Mouse (Mus musculus) lung, embryonic 14.5 days (tissue): ENCODE results near the gene Csta1. TPM values are rescaled to one million over a fixed set of nuclear protein-coding genes. Genes with fewer than 3 reads are reported as not detected.
"Not testable (repeated sequence)": the region's sequence is repeated elsewhere in the genome, so short reads cannot be mapped to it uniquely, and the experiment has no call there.

Experiments used
- ATAC-seq: fragments of 200-750 bp; cut with Nextera tagmentation; 2 replicates; pipeline ENCODE4 v1.8.0; 2017; ENCODE audit warnings: mild to moderate bottlenecking, moderate TSS enrichment, moderate library complexity; ENCODE audit not compliant: insufficient read depth
- DNase-seq: peaks from one replicate; pipeline ENCODE4 v3.0.0-alpha.2; 2015
- H3K27ac ChIP-seq: fragments of 300-500 bp; sonication (generic); 2 replicates; pipeline ENCODE4 v1.5.1; 2014; ENCODE audit warnings: low read depth, mild to moderate bottlenecking, moderate library complexity
- H3K27me3 ChIP-seq: fragments of 300-500 bp; sonication (generic); 2 replicates; pipeline ENCODE4 v1.6.1; 2014; ENCODE audit warnings: low read length, control low read depth; ENCODE audit not compliant: insufficient read depth
- H3K36me3 ChIP-seq: fragments of 300-500 bp; sonication (generic); 2 replicates; pipeline ENCODE4 v1.6.1; 2014; ENCODE audit warnings: control low read depth; ENCODE audit not compliant: insufficient read depth
- H3K4me1 ChIP-seq: fragments of 300-500 bp; sonication (generic); 2 replicates; pipeline ENCODE4 v1.6.1; 2014; ENCODE audit warnings: antibody characterized with exemption, control low read depth; ENCODE audit not compliant: insufficient read depth
- H3K4me2 ChIP-seq: fragments of 300-500 bp; sonication (generic); 2 replicates; pipeline ENCODE4 v1.6.1; 2014; ENCODE audit warnings: mild to moderate bottlenecking
- H3K4me3 ChIP-seq: fragments of 300-500 bp; sonication (generic); 2 replicates; pipeline ENCODE4 v1.5.1; 2014; ENCODE audit warnings: low read depth, low read length
- H3K9ac ChIP-seq: fragments of 300-500 bp; sonication (generic); 2 replicates; pipeline ENCODE4 v1.6.1; 2014
- H3K9me3 ChIP-seq: fragments of 300-500 bp; sonication (generic); 2 replicates; pipeline ENCODE4 v1.6.1; 2016; ENCODE audit warnings: low read depth, low read length, control low read depth
- CTCF ChIP-seq: IDR thresholded peaks from 2 replicates; pipeline ENCODE4 v1.5.1; 2016; ENCODE audit warnings: antibody characterized with exemption, low read depth
- WGBS: fragments of 180-500 bp; shearing (Covaris S2); extraction: QIAGEN DNeasy Blood & Tissue Kit; methylation state at CpG from one replicate; pipeline ENCODE4 v1.1.7; 2014; 5-methylcytosine and 5-hydroxymethylcytosine counted together
- polyA plus RNA-seq: library from polyadenylated mRNA; unstranded; fragments of >200 nt; fragmentation: Nextera tagmentation; extraction: Ambion mirVana; gene quantifications from 2 replicates; pipeline ENCODE4 v1.2.1, GENCODE M21; 2014

The Csta1 gene
- not detected in 2 replicates for polyA plus RNA-seq

GRCm38 (mm10) chr16:36131141-36131540 is at the start of gene Csta1:
Gene Csta1, minus strand, starts transcription at chr16:36131241.
- no peaks in the 10 kb centered on the region for H3K9me3 ChIP-seq
- DNase-seq (no peak), ATAC-seq (no peak)
- H3K36me3 ChIP-seq = no peaks in the 10 kb centered on the region
- no peak within 1 kb of the TSS for H3K4me3 ChIP-seq
- no peak within 1 kb of the TSS for H3K4me2 ChIP-seq
- no peak for TF ChIP-seq CTCF
- 63% methylated on average over 1 of the region's 1 CpGs for WGBS
- no peaks in the 10 kb centered on the region for H3K4me1 ChIP-seq
- H3K27ac ChIP-seq = no peak within 1 kb of the TSS
- no peaks in the 10 kb centered on the region for H3K27me3 ChIP-seq
- no peak within 1 kb of the TSS for H3K9ac ChIP-seq

GRCm38 (mm10) chr16:36179910-36180309 is 48.9 kb upstream of the Csta1 start:
- H3K27ac ChIP-seq = no peak overlapping the region
- no peaks in the 10 kb centered on the region for H3K9me3 ChIP-seq
- no peaks in the 10 kb centered on the region for H3K27me3 ChIP-seq
- ATAC-seq (no peak), DNase-seq (no peak)
- H3K4me3 ChIP-seq = no peak overlapping the region
- H3K9ac ChIP-seq = no peak overlapping the region
- no peak for TF ChIP-seq CTCF
- no peak overlapping the region for H3K4me2 ChIP-seq
- H3K4me1 ChIP-seq = no peaks in the 10 kb centered on the region
- 76% methylated on average over 2 of the region's 2 CpGs for WGBS
- H3K36me3 ChIP-seq = no peaks in the 10 kb centered on the region

- no peaks in the 10 kb centered on the region for H3K36me3 ChIP-seq
- no peak overlapping the region for H3K9ac ChIP-seq
- DNase-seq (no peak), ATAC-seq (no peak)
- H3K27me3 ChIP-seq = no peaks in the 10 kb centered on the region
- no peak for TF ChIP-seq CTCF
- H3K9me3 ChIP-seq = no peaks in the 10 kb centered on the region
- H3K4me1 ChIP-seq = no peaks in the 10 kb centered on the region
- no peak overlapping the region for H3K4me2 ChIP-seq
- H3K27ac ChIP-seq = no peak overlapping the region
- no peak overlapping the region for H3K4me3 ChIP-seq
Observed at GRCm38 (mm10) chr16:36176108-36176507, 45.1 kb upstream of the Csta1 start.

- DNase-seq, ATAC-seq, H3K9me3 ChIP-seq, H3K4me2 ChIP-seq, H3K27ac ChIP-seq, H3K9ac ChIP-seq, H3K4me1 ChIP-seq, H3K27me3 ChIP-seq, H3K36me3 ChIP-seq, H3K4me3 ChIP-seq: not testable (repeated sequence)
- WGBS = 88% methylated on average over 9 of the region's 10 CpGs
Observed at GRCm38 (mm10) chr16:36167841-36168240, 36.8 kb upstream of the Csta1 start.

GRCm38 (mm10) chr16:36156402-36156975 is 25.4 kb upstream of the Csta1 start, which contains the start of gene Stfa2l1:
Gene Stfa2l1, plus strand, starts transcription at chr16:36156811.
- TF ChIP-seq CTCF = no peak
- no peak for ATAC-seq

GRCm38 (mm10) chr16:36138201-36138600 is 7.2 kb upstream of the Csta1 start:
- no peak overlapping the region for H3K27ac ChIP-seq
- DNase-seq (no peak), ATAC-seq (no peak)
- H3K4me3 ChIP-seq = no peak overlapping the region
- H3K9me3 ChIP-seq = no peaks in the 10 kb centered on the region
- H3K4me2 ChIP-seq = no peak overlapping the region
- 60% methylated on average over 2 of the region's 2 CpGs for WGBS
- H3K36me3 ChIP-seq = no peaks in the 10 kb centered on the region
- no peaks in the 10 kb centered on the region for H3K27me3 ChIP-seq
- TF ChIP-seq CTCF = no peak
- no peaks in the 10 kb centered on the region for H3K4me1 ChIP-seq
- H3K9ac ChIP-seq = no peak overlapping the region

More at GRCm38 (mm10) chr16:36156402-36156975, 25.4 kb upstream of the Csta1 start, which contains the start of gene Stfa2l1:
- no peak for DNase-seq
- H3K27ac ChIP-seq = no peak within 1 kb of the TSS
- H3K9ac ChIP-seq = no peak within 1 kb of the TSS
- no peaks in the 10 kb centered on the region for H3K4me1 ChIP-seq
- H3K27me3 ChIP-seq = no peaks in the 10 kb centered on the region
- H3K9me3 ChIP-seq = no peaks in the 10 kb centered on the region
- H3K4me2 ChIP-seq = no peak within 1 kb of the TSS
- no peaks in the 10 kb centered on the region for H3K36me3 ChIP-seq
- no peak within 1 kb of the TSS for H3K4me3 ChIP-seq

GRCm38 (mm10) chr16:36128092-36128491 is 2.9 kb downstream of the Csta1 start:
- 84% methylated on average over 7 of the region's 7 CpGs for WGBS
- Histone ChIP-seq H3K27ac (no peak overlapping the region), H3K9ac (no peak overlapping the region), H3K36me3 (no peaks in the 10 kb centered on the region), H3K9me3 (no peaks in the 10 kb centered on the region), H3K27me3 (no peaks in the 10 kb centered on the region), H3K4me3 (no peak overlapping the region), H3K4me2 (no peak overlapping the region), H3K4me1 (no peaks in the 10 kb centered on the region)
- no peak for ATAC-seq
- no peak for DNase-seq
- TF ChIP-seq CTCF = no peak

- not testable (repeated sequence) for DNase-seq, H3K9ac ChIP-seq, ATAC-seq, H3K36me3 ChIP-seq, H3K4me2 ChIP-seq, H3K4me3 ChIP-seq, H3K27me3 ChIP-seq, H3K27ac ChIP-seq, H3K4me1 ChIP-seq, H3K9me3 ChIP-seq
- WGBS = 91% methylated on average over 6 of the region's 6 CpGs
Observed at GRCm38 (mm10) chr16:36115751-36116150, 15.3 kb downstream of the Csta1 start.

GRCm38 (mm10) chr16:36111486-36111885 is 19.6 kb downstream of the Csta1 start:
- not testable (repeated sequence) for DNase-seq, ATAC-seq, H3K36me3 ChIP-seq

More at GRCm38 (mm10) chr16:36111486-36111885, 19.6 kb downstream of the Csta1 start:
- not testable (repeated sequence) for H3K4me1 ChIP-seq, H3K27me3 ChIP-seq, H3K4me3 ChIP-seq, H3K4me2 ChIP-seq, H3K27ac ChIP-seq, H3K9ac ChIP-seq, H3K9me3 ChIP-seq
